Mouse (Mus musculus): ENCODE data around the gene Tjp2. TPM values are rescaled to one million over a fixed set of nuclear protein-coding genes. Genes with fewer than 3 reads are reported as not detected.

The Tjp2 gene
- polyA plus RNA-seq, 1 experiment from 2014 or later: 4.1 TPM

DNA sequence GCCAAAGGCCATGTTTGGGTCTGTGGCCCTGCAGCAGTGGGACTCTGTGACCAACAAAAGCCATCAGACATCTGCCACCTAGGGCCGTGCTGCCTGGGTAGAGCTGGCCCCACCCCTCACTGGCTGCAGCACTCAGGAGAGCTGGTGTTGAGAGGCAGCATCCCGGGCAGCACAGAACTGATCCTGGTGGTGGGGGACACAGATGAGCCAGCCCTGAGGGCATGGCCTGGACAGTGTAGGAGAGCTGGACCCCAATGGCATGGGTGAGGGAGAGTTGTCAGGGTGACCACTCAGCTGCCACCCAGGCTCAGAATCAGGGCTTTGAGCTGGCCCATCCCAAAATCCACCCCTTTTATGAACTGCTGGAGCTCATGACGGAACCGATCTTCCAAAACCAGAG is 87.4 kb downstream of the Tjp2 start:
- ATAC-seq: no peak
- 0 out of 2 replicates have a peak, but pooled peaks cover 4% of the 10 kb centered on the region for H3K36me3 ChIP-seq (replicated peaks; ENCODE audit: insufficient read depth, low read length)
- H3K4me3 ChIP-seq (ENCODE audit: low read depth, low read length): no peak overlapping the region
- no peaks in the 10 kb centered on the region for H3K27me3 ChIP-seq (ENCODE audit: insufficient read depth, low read length)
- H3K27ac ChIP-seq (ENCODE audit: low read depth): no peak overlapping the region
- no peaks in the 10 kb centered on the region for H3K9me3 ChIP-seq (ENCODE audit: low read length)
- no peaks in the 10 kb centered on the region for H3K4me1 ChIP-seq (ENCODE audit: insufficient read depth)
- no peak for DNase-seq
- H3K9ac ChIP-seq (replicated peaks): no peak overlapping the region
- TF ChIP-seq CTCF (IDR thresholded peaks at IDR 0.05; ENCODE audit: low read depth): no peak
- H3K4me2 ChIP-seq (ENCODE audit: low read depth, low read length): no peak overlapping the region
- WGBS (ENCODE audit: insufficient replicate concordance): 80% methylated on average over 4 of the region's 4 CpGs

DNA sequence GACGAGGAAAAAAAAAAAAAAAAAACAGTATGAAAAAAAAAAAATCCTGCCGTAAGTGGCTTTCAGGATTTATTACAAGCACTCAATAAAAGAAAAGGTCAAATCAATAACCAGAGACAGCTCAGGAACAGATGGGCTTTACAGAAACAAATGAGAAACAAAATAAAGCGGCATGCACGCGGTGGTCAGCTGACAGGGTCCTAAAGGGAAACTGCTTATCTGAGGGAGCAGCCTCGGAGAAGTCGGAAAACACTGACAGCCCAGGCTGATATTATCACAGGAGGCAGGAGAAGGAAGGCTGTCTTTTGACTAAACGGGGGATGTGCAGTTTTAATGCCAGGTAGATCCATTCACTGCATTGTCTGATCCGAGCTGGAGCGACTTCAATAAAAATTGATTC is 89.8 kb downstream of the Tjp2 start:
- no peak overlapping the region for H3K4me3 ChIP-seq (ENCODE audit: low read depth, low read length)
- WGBS (ENCODE audit: insufficient replicate concordance): 30% methylated on average over 10 of the region's 10 CpGs

DNA sequence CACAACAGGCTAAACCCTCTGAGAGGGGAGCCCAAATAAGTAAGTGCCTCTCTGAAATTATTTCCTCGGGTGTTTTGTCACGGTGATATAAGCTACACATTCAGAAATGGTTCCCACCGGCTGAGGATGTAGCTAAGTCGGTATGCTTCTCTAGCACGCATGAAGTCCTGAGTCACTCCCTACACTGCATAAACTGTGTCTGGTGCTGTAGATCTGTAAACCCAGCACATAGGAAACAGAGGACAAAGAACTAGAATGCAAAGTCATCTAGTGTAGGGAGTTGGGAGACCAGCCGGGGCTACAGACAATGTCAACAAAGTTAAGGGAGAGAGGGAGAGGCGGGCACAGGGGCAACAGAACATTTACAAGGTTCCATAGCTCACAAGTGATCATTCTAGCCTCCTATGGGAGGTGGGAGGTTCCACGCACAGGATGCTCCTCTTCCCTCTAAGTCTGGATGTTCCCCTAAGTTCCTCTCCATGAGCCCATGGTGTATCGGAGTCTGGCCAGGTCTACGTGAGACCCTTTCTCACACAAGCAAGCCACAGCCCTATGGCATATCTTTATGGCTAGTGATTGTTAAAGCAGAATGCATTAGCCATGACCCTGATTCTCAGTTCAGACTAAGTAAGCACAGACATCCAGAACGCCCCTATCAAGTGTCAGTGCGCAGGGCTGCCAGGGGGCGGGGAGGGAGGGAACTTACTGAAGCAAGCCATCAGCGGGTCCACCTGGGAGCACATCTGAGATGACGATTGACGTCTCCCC is 90.5 kb downstream of the Tjp2 start:
- H3K4me3 ChIP-seq (ENCODE audit: low read depth, low read length): no peak overlapping the region
- H3K4me2 ChIP-seq (ENCODE audit: low read depth, low read length): peak overlapping the region; percentile 34
- H3K4me1 ChIP-seq (ENCODE audit: insufficient read depth): no peaks in the 10 kb centered on the region
- peaks cover 12% of the 10 kb centered on the region for H3K36me3 ChIP-seq (replicated peaks; ENCODE audit: insufficient read depth, low read length)
- H3K9me3 ChIP-seq (ENCODE audit: low read length): no peaks in the 10 kb centered on the region
- H3K9ac ChIP-seq (replicated peaks): no peak overlapping the region
- ATAC-seq: no peak
- no peak for DNase-seq
- no peak overlapping the region for H3K27ac ChIP-seq (ENCODE audit: low read depth)
- H3K27me3 ChIP-seq (ENCODE audit: insufficient read depth, low read length): no peaks in the 10 kb centered on the region
- TF ChIP-seq CTCF (IDR thresholded peaks at IDR 0.05; ENCODE audit: low read depth): no peak
- TF ChIP-seq EP300 (IDR thresholded peaks at IDR 0.05; ENCODE audit: low read depth): no peak
- 67% methylated on average over 16 of the region's 16 CpGs for WGBS (ENCODE audit: insufficient replicate concordance)

More for the DNA sequence above, 89.8 kb downstream of the Tjp2 start:
- H3K4me1 ChIP-seq (ENCODE audit: insufficient read depth): no peaks in the 10 kb centered on the region
- peaks cover 12% of the 10 kb centered on the region for H3K36me3 ChIP-seq (replicated peaks; ENCODE audit: insufficient read depth, low read length)
- H3K27ac ChIP-seq (ENCODE audit: low read depth): no peak overlapping the region
- H3K27me3 ChIP-seq (ENCODE audit: insufficient read depth, low read length): no peaks in the 10 kb centered on the region
- DNase-seq: no peak
- no peak overlapping the region for H3K9ac ChIP-seq (replicated peaks)
- no peaks in the 10 kb centered on the region for H3K9me3 ChIP-seq (ENCODE audit: low read length)
- TF ChIP-seq CTCF (IDR thresholded peaks at IDR 0.05; ENCODE audit: low read depth): no peak
- TF ChIP-seq EP300 (IDR thresholded peaks at IDR 0.05; ENCODE audit: low read depth): no peak
- H3K4me2 ChIP-seq (ENCODE audit: low read depth, low read length): peak overlapping the region; percentile 34
- ATAC-seq: no peak

DNA sequence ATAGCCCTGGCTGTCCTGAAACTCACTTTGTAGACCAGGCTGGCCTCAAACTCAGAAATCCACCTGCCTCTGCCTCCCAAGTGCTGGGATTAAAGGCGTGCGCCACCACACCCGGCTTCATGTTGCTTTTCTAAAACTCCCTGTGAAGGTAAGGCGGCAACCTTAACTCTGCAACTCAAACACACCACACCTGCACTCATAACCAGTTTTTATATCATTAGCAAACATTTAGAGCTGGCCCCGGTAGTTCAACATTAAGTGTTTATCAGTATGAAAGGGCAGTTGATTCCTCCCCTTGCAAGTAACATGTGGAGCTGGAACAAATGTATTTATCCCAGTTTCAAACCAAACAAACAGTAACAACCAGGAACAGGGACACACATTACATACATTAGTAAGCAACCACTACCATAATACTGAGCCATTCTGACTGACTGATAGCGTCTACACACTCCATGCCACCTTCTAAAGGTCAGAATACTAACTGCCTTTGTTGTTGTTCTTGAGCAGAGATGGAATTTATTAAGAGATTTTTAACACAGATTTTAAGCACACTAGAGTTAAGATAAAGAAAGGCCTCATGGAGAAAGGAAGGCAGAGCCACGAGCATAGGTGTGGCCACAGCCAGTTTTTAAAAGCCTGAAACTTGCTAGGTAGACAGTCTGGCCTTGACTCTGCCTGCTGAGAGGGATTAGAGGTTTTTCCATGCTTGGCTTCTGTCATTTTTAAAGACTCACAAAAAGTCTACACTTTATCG is 101.1 kb downstream of the Tjp2 start:
- peaks cover 23% of the 10 kb centered on the region for H3K36me3 ChIP-seq (replicated peaks; ENCODE audit: insufficient read depth, low read length)
- no peak overlapping the region for H3K4me3 ChIP-seq (ENCODE audit: low read depth, low read length)
- H3K4me2 ChIP-seq (ENCODE audit: low read depth, low read length): no peak overlapping the region
- no peak for ATAC-seq
- no peaks in the 10 kb centered on the region for H3K4me1 ChIP-seq (ENCODE audit: insufficient read depth)
- no peaks in the 10 kb centered on the region for H3K27me3 ChIP-seq (ENCODE audit: insufficient read depth, low read length)
- no peak for DNase-seq
- TF ChIP-seq EP300 (IDR thresholded peaks at IDR 0.05; ENCODE audit: low read depth): no peak
- TF ChIP-seq CTCF (IDR thresholded peaks at IDR 0.05; ENCODE audit: low read depth): no peak
- WGBS (ENCODE audit: insufficient replicate concordance): 81% methylated on average over 8 of the region's 8 CpGs
- H3K9ac ChIP-seq (replicated peaks): no peak overlapping the region
- H3K27ac ChIP-seq (ENCODE audit: low read depth): no peak overlapping the region
- H3K9me3 ChIP-seq (ENCODE audit: low read length): no peaks in the 10 kb centered on the region

DNA sequence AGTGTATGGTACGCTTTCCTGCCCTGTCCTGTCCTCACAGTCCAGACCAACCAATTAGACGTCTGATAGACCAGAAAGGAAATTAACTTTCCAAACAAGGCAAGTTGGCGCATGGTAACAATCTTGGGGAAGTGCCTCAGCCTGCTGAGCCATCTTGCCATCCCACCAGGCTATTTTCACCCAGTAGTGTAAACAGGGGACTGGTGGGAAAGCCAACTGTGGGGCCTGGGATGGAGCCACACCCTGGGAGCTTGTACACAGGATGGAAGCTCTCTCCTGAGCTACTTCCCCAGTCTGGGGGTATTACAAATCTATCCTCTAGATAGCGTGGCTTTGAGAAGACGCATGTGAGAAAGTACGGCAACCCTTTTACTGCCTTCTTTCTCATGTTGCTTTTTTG is 101.7 kb downstream of the Tjp2 start:
- Histone ChIP-seq H3K27ac (ENCODE audit: low read depth) (no peak overlapping the region), H3K9me3 (ENCODE audit: low read length) (no peaks in the 10 kb centered on the region), H3K36me3 (replicated peaks; ENCODE audit: insufficient read depth, low read length) (peaks cover 24% of the 10 kb centered on the region), H3K4me1 (ENCODE audit: insufficient read depth) (no peaks in the 10 kb centered on the region), H3K9ac (replicated peaks) (no peak overlapping the region), H3K4me3 (ENCODE audit: low read depth, low read length) (no peak overlapping the region), H3K4me2 (ENCODE audit: low read depth, low read length) (no peak overlapping the region), H3K27me3 (ENCODE audit: insufficient read depth, low read length) (no peaks in the 10 kb centered on the region)
- TF ChIP-seq EP300 (IDR thresholded peaks at IDR 0.05; ENCODE audit: low read depth) (no peak), CTCF (IDR thresholded peaks at IDR 0.05; ENCODE audit: low read depth) (no peak)
- ATAC-seq (no peak), DNase-seq (no peak)
- WGBS (ENCODE audit: insufficient replicate concordance): 85% methylated on average over 6 of the region's 6 CpGs

DNA sequence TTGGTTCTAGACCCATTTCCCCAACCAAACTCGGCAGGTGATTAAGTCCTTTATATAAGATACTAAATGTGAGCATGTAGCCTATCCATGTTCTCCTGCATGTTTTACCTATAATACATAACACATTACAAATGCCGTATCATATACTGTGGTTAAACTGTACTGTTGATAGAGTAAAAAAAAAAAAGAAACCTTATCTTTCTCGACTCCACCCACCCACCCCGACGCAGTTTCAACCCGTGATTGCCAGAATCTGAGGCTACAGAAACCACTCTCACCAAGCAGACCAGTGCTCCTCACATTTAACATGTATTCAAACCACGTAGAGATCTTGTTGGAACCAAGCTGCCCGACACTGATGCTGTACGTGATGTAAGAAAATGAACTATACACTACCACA is 102.2 kb downstream of the Tjp2 start:
- Histone ChIP-seq H3K36me3 (replicated peaks; ENCODE audit: insufficient read depth, low read length) (peaks cover 23% of the 10 kb centered on the region), H3K27ac (ENCODE audit: low read depth) (no peak overlapping the region), H3K9ac (replicated peaks) (no peak overlapping the region), H3K4me2 (ENCODE audit: low read depth, low read length) (no peak overlapping the region), H3K4me3 (ENCODE audit: low read depth, low read length) (no peak overlapping the region), H3K4me1 (ENCODE audit: insufficient read depth) (no peaks in the 10 kb centered on the region), H3K9me3 (ENCODE audit: low read length) (no peaks in the 10 kb centered on the region), H3K27me3 (ENCODE audit: insufficient read depth, low read length) (no peaks in the 10 kb centered on the region)
- no peak for DNase-seq
- no peak for TF ChIP-seq EP300 (IDR thresholded peaks at IDR 0.05; ENCODE audit: low read depth)
- TF ChIP-seq CTCF (IDR thresholded peaks at IDR 0.05; ENCODE audit: low read depth): no peak
- WGBS (ENCODE audit: insufficient replicate concordance): 68% methylated on average over 9 of the region's 9 CpGs
- ATAC-seq: no peak
